Mouse (Mus musculus): Measurements from ENCODE around the gene Tmem165. TPM values are rescaled to one million over a fixed set of nuclear protein-coding genes. Genes with fewer than 3 reads are reported as not detected.

Tmem165 gene
- polyA plus RNA-seq, 1 experiment, result 26.0 TPM

DNA sequence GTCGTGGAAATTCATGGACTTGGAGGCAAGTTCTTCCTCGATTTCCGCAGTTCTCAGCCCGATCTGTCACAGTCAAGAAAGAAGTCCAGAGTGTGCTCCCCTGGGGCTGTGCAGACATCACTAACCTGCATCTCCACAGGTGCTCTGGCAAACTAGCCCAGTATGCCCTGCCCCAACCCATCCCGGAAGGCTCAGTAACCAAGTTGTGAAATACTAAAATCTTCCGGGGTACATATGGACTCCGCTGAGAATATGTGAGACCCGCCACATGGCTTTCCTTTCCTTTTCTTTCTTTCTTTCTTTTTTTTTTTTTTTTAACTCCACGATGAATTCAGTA is 43.0 kb upstream of the Tmem165 start:
- 3% methylated on average over 9 of the region's 9 CpGs for WGBS
- H3K4me1 ChIP-seq (ENCODE audit: control insufficient read depth, insufficient read depth, low read length), result peaks cover 3% of the 10 kb centered on the region; the same call in 1 of the 2 replicates

DNA sequence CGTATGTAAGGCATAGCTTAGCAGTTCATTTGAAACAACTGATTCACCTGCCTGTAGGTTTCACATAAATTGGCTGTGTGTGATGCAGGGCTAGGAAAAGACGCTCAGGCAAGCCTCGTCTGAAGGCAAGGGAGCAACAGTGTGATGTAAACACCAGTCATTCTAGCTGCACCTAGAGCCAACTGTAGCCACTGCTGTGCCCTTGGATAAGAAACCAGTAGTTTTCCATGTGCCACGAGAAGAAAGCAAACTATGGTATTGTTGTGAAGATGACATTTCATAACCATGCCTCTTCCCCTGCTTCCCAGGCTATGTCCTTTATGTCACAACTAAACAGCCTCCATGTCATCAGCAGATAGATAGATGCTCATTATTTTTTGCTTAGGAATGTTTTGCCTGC is 40.3 kb upstream of the Tmem165 start:
- H3K4me1 ChIP-seq (ENCODE audit: control insufficient read depth, insufficient read depth, low read length), result peaks cover 2% of the 10 kb centered on the region; the same call in 1 of the 2 replicates
- H3K4me3 ChIP-seq (replicated peaks; ENCODE audit: control insufficient read depth, low read depth, low read length), result no peak overlapping the region
- no peak overlapping the region for H3K27ac ChIP-seq (ENCODE audit: control insufficient read depth, insufficient read depth, low read depth, low read length, poor library complexity)
- 69% methylated on average over 4 of the region's 4 CpGs for WGBS
- TF ChIP-seq POLR2A (IDR thresholded peaks at IDR 0.05; ENCODE audit: borderline replicate concordance, control insufficient read depth, low read depth, low read length) (no peak), CTCF (IDR thresholded peaks at IDR 0.05; ENCODE audit: control insufficient read depth, insufficient read depth, low read length) (no peak)

More for the DNA sequence above, 43.0 kb upstream of the Tmem165 start:
- TF ChIP-seq POLR2A (IDR thresholded peaks at IDR 0.05; ENCODE audit: borderline replicate concordance, control insufficient read depth, low read depth, low read length) (no peak), CTCF (IDR thresholded peaks at IDR 0.05; ENCODE audit: control insufficient read depth, insufficient read depth, low read length) (no peak)
- Histone ChIP-seq H3K4me3 (replicated peaks; ENCODE audit: control insufficient read depth, low read depth, low read length) (peak overlapping the region; percentile 83), H3K27ac (ENCODE audit: control insufficient read depth, insufficient read depth, low read depth, low read length, poor library complexity) (peak overlapping the region; percentile 100)

DNA sequence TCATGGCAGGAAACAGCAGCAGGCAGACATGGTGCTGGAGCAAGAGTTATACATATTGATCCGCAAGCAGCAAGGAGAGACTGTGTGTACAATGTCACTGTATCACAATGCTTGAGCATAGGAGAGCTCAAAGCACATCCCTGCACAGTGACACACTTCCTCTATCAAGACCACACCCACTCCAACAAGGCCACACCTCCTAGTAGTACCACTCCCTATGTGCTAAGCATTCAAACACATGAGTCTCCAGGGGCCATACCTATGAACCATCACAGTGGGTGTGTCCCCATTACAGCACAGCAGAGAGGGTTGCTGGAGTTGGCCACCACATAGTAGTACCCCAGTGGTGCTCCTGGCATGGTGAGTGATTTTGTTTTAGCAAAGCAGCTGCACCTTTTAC is 37.3 kb upstream of the Tmem165 start:
- Histone ChIP-seq H3K4me1 (ENCODE audit: control insufficient read depth, insufficient read depth, low read length) (peaks cover 2% of the 10 kb centered on the region; the same call in 1 of the 2 replicates), H3K27ac (ENCODE audit: control insufficient read depth, insufficient read depth, low read depth, low read length, poor library complexity) (no peak overlapping the region), H3K4me3 (replicated peaks; ENCODE audit: control insufficient read depth, low read depth, low read length) (no peak overlapping the region)
- TF ChIP-seq POLR2A (IDR thresholded peaks at IDR 0.05; ENCODE audit: borderline replicate concordance, control insufficient read depth, low read depth, low read length) (no peak), CTCF (IDR thresholded peaks at IDR 0.05; ENCODE audit: control insufficient read depth, insufficient read depth, low read length) (no peak)
- WGBS, result 92% methylated on average over 1 of the region's 1 CpGs

DNA sequence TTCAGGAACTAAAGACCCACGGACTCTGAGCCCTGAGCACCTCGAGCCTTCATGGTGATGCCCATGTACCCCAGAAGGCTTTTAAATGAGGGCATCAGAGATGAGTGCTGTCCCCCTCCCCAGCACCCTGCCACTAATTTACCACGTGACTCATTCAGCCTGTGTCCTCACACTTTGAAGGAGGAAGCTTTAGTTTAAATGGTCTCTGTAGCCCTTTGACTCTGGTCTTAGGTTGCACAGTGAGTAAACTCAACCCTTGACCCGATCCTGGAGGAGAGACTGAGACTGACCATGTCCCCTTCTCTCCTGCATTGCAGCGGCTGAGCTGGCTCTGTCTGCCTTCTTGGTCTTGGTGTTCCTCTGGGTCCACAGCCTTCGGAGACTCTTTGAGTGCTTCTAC is 34.2 kb upstream of the Tmem165 start:
- TF ChIP-seq CTCF (IDR thresholded peaks at IDR 0.05; ENCODE audit: control insufficient read depth, insufficient read depth, low read length), result no peak
- no peak for TF ChIP-seq POLR2A (IDR thresholded peaks at IDR 0.05; ENCODE audit: borderline replicate concordance, control insufficient read depth, low read depth, low read length)
- no peak overlapping the region for H3K27ac ChIP-seq (ENCODE audit: control insufficient read depth, insufficient read depth, low read depth, low read length, poor library complexity)
- WGBS, result 84% methylated on average over 6 of the region's 6 CpGs
- H3K4me1 ChIP-seq (ENCODE audit: control insufficient read depth, insufficient read depth, low read length), result no peaks in the 10 kb centered on the region; the same call in 1 of the 2 replicates
- no peak overlapping the region for H3K4me3 ChIP-seq (replicated peaks; ENCODE audit: control insufficient read depth, low read depth, low read length)

DNA sequence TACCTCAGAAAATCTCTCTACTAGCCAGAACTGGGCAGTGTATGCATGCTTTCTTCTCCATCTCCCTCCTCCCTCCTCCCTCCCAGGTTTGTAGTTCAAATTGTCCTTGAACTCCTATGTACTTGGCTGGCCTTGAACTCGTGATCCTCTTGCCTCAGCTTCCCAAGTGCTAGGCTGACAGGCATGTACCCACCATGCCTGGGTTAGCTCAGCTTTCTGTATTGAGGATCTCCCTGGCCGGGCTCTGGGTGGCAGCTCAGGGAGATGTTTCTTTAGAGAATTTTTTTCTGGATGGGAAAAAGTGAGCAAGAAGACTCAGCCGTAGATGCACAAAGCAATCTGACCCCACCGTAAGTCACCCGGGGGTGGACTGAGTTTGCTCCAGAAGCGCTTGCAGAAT is 30.7 kb upstream of the Tmem165 start:
- no peak for TF ChIP-seq CTCF (IDR thresholded peaks at IDR 0.05; ENCODE audit: control insufficient read depth, insufficient read depth, low read length)
- no peak for TF ChIP-seq POLR2A (IDR thresholded peaks at IDR 0.05; ENCODE audit: borderline replicate concordance, control insufficient read depth, low read depth, low read length)
- WGBS, result 88% methylated on average over 6 of the region's 6 CpGs
- Histone ChIP-seq H3K4me1 (ENCODE audit: control insufficient read depth, insufficient read depth, low read length) (no peaks in the 10 kb centered on the region; the same call in 1 of the 2 replicates), H3K27ac (ENCODE audit: control insufficient read depth, insufficient read depth, low read depth, low read length, poor library complexity) (no peak overlapping the region), H3K4me3 (replicated peaks; ENCODE audit: control insufficient read depth, low read depth, low read length) (no peak overlapping the region)

DNA sequence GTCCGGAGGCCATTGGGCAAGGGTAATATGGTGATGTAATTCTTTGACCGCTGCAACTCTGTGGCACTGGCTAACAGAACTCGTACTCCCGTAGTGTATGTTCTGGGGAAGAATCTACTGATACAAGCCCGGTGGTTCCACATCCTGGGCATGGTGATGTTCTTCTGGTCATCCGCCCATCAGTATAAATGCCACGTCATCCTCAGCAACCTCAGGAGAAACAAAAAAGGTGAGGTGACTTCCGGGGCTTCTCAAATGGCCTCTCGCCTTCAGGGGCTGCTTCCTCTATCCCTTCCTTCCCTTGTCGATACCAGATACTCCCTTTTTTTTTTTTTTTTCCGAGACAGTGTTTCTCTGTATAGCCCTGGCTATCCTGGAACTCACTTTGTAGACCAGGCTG is 30.2 kb upstream of the Tmem165 start:
- H3K27ac ChIP-seq (ENCODE audit: control insufficient read depth, insufficient read depth, low read depth, low read length, poor library complexity), result no peak overlapping the region
- H3K4me3 ChIP-seq (replicated peaks; ENCODE audit: control insufficient read depth, low read depth, low read length), result no peak overlapping the region
- no peaks in the 10 kb centered on the region; the same call in 1 of the 2 replicates for H3K4me1 ChIP-seq (ENCODE audit: control insufficient read depth, insufficient read depth, low read length)
- 64% methylated on average over 11 of the region's 11 CpGs for WGBS
- TF ChIP-seq CTCF (IDR thresholded peaks at IDR 0.05; ENCODE audit: control insufficient read depth, insufficient read depth, low read length) (no peak), POLR2A (IDR thresholded peaks at IDR 0.05; ENCODE audit: borderline replicate concordance, control insufficient read depth, low read depth, low read length) (no peak)

DNA sequence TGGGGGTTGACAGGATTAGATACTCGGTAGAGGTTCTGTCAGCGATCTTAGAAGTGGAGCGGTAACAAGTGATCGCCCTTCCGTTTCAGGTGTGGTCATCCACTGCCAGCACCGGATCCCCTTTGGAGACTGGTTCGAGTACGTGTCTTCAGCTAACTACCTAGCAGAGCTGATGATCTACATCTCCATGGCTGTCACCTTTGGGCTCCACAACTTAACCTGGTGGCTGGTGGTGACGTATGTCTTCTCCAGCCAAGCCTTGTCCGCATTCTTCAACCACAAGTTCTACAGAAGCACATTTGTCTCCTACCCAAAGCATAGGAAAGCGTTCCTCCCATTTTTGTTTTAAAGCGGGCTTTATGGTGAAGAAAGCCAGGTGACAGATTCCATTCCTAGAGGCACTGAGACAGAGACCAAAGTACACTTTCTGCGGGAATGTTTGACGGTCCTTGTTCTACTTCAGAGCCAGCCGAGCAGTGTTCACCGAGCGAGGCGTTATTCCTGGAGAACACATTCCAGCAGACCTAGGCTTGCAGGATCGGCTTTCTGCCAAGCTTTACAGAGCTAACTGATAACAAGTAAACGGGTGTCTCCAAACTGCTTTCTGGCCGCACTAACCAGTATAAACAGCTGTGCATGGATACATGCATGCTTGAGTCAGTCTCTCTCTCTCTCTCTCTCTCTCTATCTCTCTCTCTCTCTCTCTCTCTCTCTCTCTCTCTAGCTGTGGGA is 29.1 kb upstream of the Tmem165 start:
- no peak overlapping the region for H3K27ac ChIP-seq (ENCODE audit: control insufficient read depth, insufficient read depth, low read depth, low read length, poor library complexity)
- H3K4me1 ChIP-seq (ENCODE audit: control insufficient read depth, insufficient read depth, low read length), result no peaks in the 10 kb centered on the region; the same call in 1 of the 2 replicates
- WGBS, result 88% methylated on average over 21 of the region's 21 CpGs
- TF ChIP-seq CTCF (IDR thresholded peaks at IDR 0.05; ENCODE audit: control insufficient read depth, insufficient read depth, low read length) (no peak), POLR2A (IDR thresholded peaks at IDR 0.05; ENCODE audit: borderline replicate concordance, control insufficient read depth, low read depth, low read length) (no peak)
- no peak overlapping the region for H3K4me3 ChIP-seq (replicated peaks; ENCODE audit: control insufficient read depth, low read depth, low read length)

DNA sequence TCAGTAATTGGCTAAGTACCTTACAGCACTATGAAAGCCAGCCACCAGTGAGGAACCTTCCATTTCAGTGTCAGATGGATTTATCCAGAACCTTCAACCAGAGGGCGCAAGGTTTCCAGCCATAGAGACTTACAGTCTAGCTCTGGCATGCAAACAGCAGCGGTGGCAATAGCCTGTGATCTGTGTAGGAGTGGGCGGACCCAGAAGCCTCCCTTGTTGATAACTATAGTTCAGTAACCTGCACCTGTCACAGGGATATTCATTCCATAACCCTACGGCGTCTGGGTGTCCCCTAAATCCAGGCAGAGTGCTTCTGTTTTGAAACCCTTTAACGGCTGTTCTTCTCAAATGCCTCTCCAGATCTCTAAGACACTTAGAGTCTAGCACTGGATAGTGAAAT is 24.1 kb upstream of the Tmem165 start:
- no peak overlapping the region for H3K27ac ChIP-seq (ENCODE audit: control insufficient read depth, insufficient read depth, low read depth, low read length, poor library complexity)
- TF ChIP-seq POLR2A (IDR thresholded peaks at IDR 0.05; ENCODE audit: borderline replicate concordance, control insufficient read depth, low read depth, low read length) (no peak), CTCF (IDR thresholded peaks at IDR 0.05; ENCODE audit: control insufficient read depth, insufficient read depth, low read length) (no peak)
- H3K4me1 ChIP-seq (ENCODE audit: control insufficient read depth, insufficient read depth, low read length), result no peaks in the 10 kb centered on the region
- 85% methylated on average over 6 of the region's 6 CpGs for WGBS
- no peak overlapping the region for H3K4me3 ChIP-seq (replicated peaks; ENCODE audit: control insufficient read depth, low read depth, low read length)
